Comparison of ENCODE assay signal across 7 mouse cellular contexts in the genomic region with DNA sequence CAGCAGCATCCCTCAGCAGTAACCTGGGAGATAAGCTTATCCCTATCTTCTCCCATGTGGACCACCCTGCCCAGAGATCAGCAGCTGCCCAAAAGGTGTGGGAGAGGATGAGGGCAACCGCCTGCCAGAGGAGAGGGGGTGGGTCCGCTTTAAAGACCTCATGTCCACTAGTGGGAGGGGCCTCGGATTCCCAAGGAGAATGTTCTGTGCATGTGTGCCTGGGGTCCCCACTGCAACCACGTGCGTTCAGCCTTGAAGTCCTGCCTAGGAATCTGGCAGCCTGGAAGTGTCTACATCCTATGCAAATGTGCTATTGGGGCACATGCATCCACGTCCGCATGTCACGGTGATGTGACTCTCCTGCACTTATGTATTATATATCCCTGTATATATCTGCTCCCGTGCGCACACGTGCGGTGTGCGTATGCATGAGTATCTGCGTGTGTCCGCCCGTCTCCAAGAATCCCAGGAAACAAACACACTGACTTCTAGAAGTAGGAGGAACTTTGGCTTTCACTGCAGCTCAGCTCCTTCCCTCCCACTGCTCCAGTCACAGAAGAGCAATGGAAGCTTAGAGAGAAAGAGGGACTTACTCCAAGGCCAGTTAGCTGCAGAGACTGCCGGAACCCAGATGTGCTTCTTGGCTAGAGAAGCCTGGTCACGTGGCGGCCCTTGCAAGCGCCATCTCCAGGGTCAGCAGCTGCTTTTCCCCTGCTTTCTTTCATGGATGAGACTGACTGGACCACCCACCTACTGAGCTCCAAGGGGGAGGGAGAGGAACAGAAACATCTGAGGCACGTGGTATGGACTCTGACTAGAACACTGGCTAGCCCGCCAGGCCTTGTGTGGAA. TPM values are rescaled to one million over a fixed set of nuclear protein-coding genes. Genes with fewer than 3 reads are reported as not detected.
A peak's percentile ranks its signal among the peaks of the same experiment; 100 is the strongest.
DNase-seq lines count a peak whose midpoint lies in the region; ATAC-seq lines count a peak whose summit lies in the region.

No protein-coding gene starts in this region.

- peaks cover 43% of the 10 kb centered on the region for H3K4me1 ChIP-seq in forebrain, embryonic 13.5 days
- peaks cover 35% of the 10 kb centered on the region for H3K4me1 ChIP-seq in midbrain, embryonic 11.5 days (ENCODE audit: control insufficient read depth, insufficient read depth, low read length)
- peaks cover 14% of the 10 kb centered on the region for H3K4me1 ChIP-seq in stomach, embryonic 15.5 days

- 63% methylated on average over 22 of the region's 22 CpGs for WGBS in forebrain, embryonic 13.5 days
- WGBS in midbrain, embryonic 11.5 days: 50% methylated on average over 22 of the region's 22 CpGs
- 40% methylated on average over 22 of the region's 22 CpGs for whole genome bisulfite sequencing in stomach, embryonic 15.5 days

- ATAC-seq in forebrain, embryonic 13.5 days: 0 out of 2 replicates have a peak, but pooled peaks have one; percentile 36
- peak; percentile 73 for ATAC-seq in midbrain, embryonic 11.5 days (ENCODE audit: low FRiP score)
- ATAC-seq in stomach, embryonic 15.5 days (ENCODE audit: insufficient read depth, low FRiP score, low read depth): peak; percentile 82

- no peak overlapping the region for H3K4me2 ChIP-seq in forebrain, embryonic 13.5 days
- H3K4me2 ChIP-seq in midbrain, embryonic 11.5 days: no peak overlapping the region
- H3K4me2 ChIP-seq in stomach, embryonic 15.5 days: peak overlapping the region; percentile 30

- no peak overlapping the region for H3K27ac ChIP-seq in forebrain, embryonic 13.5 days
- H3K27ac ChIP-seq in midbrain, embryonic 11.5 days (ENCODE audit: low read depth, low read length): peak overlapping the region; percentile 35
- peak overlapping the region; percentile 79 for H3K27ac ChIP-seq in stomach, embryonic 15.5 days

- no peaks in the 10 kb centered on the region for H3K27me3 ChIP-seq in forebrain, embryonic 13.5 days
- H3K27me3 ChIP-seq in midbrain, embryonic 11.5 days (ENCODE audit: control insufficient read depth, insufficient read depth, low read length): no peaks in the 10 kb centered on the region
- H3K27me3 ChIP-seq in stomach, embryonic 15.5 days (replicated peaks): no peaks in the 10 kb centered on the region

- no peak overlapping the region for H3K4me3 ChIP-seq in forebrain, embryonic 13.5 days
- H3K4me3 ChIP-seq in midbrain, embryonic 11.5 days (ENCODE audit: low read depth, low read length): no peak overlapping the region
- H3K4me3 ChIP-seq in stomach, embryonic 15.5 days (replicated peaks): no peak overlapping the region

- DNase-seq in embryo, embryonic 10.5 days (ENCODE audit: low spot score): peak; percentile 84
- DNase-seq in heart, postnatal 14 days: peak; percentile 79 to 86
- DNase-seq in kidney, postnatal 36 days: peak; percentile 42 to 50
- DNase-seq in midbrain, embryonic 11.5 days (ENCODE audit: low spot score, missing footprints): peak; percentile 91
- DNase-seq in cerebellum, adult 11 months: no peak

- intact Hi-C loops in heart, postnatal 14 days (cut with DNase I): no loop called here

- H3K36me3 ChIP-seq in forebrain, embryonic 13.5 days (ENCODE audit: poor library complexity, severe bottlenecking): no peaks in the 10 kb centered on the region
- no peaks in the 10 kb centered on the region for H3K36me3 ChIP-seq in midbrain, embryonic 11.5 days (ENCODE audit: control insufficient read depth, insufficient read depth, low read length)
- no peaks in the 10 kb centered on the region for H3K36me3 ChIP-seq in stomach, embryonic 15.5 days

- H3K9ac ChIP-seq in forebrain, embryonic 13.5 days: no peak overlapping the region
- H3K9ac ChIP-seq in midbrain, embryonic 11.5 days (ENCODE audit: low read length): no peak overlapping the region
- H3K9ac ChIP-seq in stomach, embryonic 15.5 days: no peak overlapping the region

- no peaks in the 10 kb centered on the region for H3K9me3 ChIP-seq in forebrain, embryonic 13.5 days (replicated peaks)
- H3K9me3 ChIP-seq in midbrain, embryonic 11.5 days (ENCODE audit: control insufficient read depth, low read length): no peaks in the 10 kb centered on the region
- no peaks in the 10 kb centered on the region for H3K9me3 ChIP-seq in stomach, embryonic 15.5 days

RNA-seq across cellular contexts. Expression of gene Cplx2, which starts 39.1 kb away (rescaled TPM):
- polyA plus RNA-seq in forebrain, embryonic 13.5 days (2015; fragmentation: Nextera tagmentation; extraction: Ambion mirVana): 20.0 and 22.8 TPM in 2 replicates
- total RNA-seq in heart, postnatal 14 days (2021): 1 to 10 TPM; 4.5 to 5.1 TPM
- 14.7 and 14.8 TPM in 2 replicates for polyA plus RNA-seq in midbrain, embryonic 11.5 days (2014; fragmentation: Nextera tagmentation; extraction: Ambion mirVana)
- 3.9 and 4.0 TPM in 2 replicates for polyA plus RNA-seq in stomach, embryonic 15.5 days (2015; fragmentation: Nextera tagmentation; extraction: Ambion mirVana)
